Mouse (Mus musculus) forebrain, embryonic 11.5 days (tissue): ENCODE results near the gene Hnf1a. TPM values are rescaled to one million over a fixed set of nuclear protein-coding genes. Genes with fewer than 3 reads are reported as not detected.

Experiments used
- ATAC-seq: fragments of 200-750 bp; cut with Nextera tagmentation; replicated peaks from 2 replicates; pipeline ENCODE4 v1.8.0; 2017; ENCODE audit warnings: moderate TSS enrichment; ENCODE audit not compliant: low FRiP score
- DNase-seq: peaks from one replicate; pipeline ENCODE4 v3.0.0-alpha.2; 2017; ENCODE audit warnings: low spot score
- H3K27ac ChIP-seq: fragments of 300-500 bp; sonication (generic); 2 replicates; pipeline ENCODE4 v1.5.1; 2014; ENCODE audit warnings: low read depth, low read length
- H3K27me3 ChIP-seq: fragments of 300-500 bp; sonication (generic); 2 replicates; pipeline ENCODE4 v1.6.1; 2014; ENCODE audit warnings: mild to moderate bottlenecking, low read length, mixed read lengths; ENCODE audit not compliant: control insufficient read depth, insufficient read depth
- H3K36me3 ChIP-seq: fragments of 300-500 bp; sonication (generic); 2 replicates; pipeline ENCODE4 v1.6.1; 2014; ENCODE audit warnings: mild to moderate bottlenecking, low read length, moderate library complexity, mixed read lengths; ENCODE audit not compliant: control insufficient read depth, insufficient read depth
- H3K4me1 ChIP-seq: fragments of 300-500 bp; sonication (generic); replicated peaks from 2 replicates; pipeline ENCODE4 v1.6.1; 2014; ENCODE audit warnings: low read length, mixed read lengths; ENCODE audit not compliant: control insufficient read depth, insufficient read depth
- H3K4me2 ChIP-seq: fragments of 300-500 bp; sonication (generic); 2 replicates; pipeline ENCODE4 v1.6.1; 2014; ENCODE audit warnings: low read depth, mild to moderate bottlenecking, low read length, moderate library complexity, mixed read lengths; ENCODE audit not compliant: severe bottlenecking
- H3K4me3 ChIP-seq: fragments of 300-500 bp; sonication (generic); 2 replicates; pipeline ENCODE4 v1.5.1; 2014; ENCODE audit warnings: low read depth, low read length
- H3K9ac ChIP-seq: fragments of 300-500 bp; sonication (generic); 2 replicates; pipeline ENCODE4 v1.6.1; 2014; ENCODE audit warnings: low read length
- H3K9me3 ChIP-seq: fragments of 300-500 bp; sonication (generic); 2 replicates; pipeline ENCODE4 v1.6.1; 2016; ENCODE audit warnings: low read length, mixed read lengths; ENCODE audit not compliant: control insufficient read depth
- WGBS: fragments of 180-500 bp; shearing (Covaris S2); extraction: QIAGEN DNeasy Blood & Tissue Kit; methylation state at CpG from one replicate; pipeline ENCODE4 v1.1.7; 2014; 5-methylcytosine and 5-hydroxymethylcytosine counted together
- polyA plus RNA-seq: library from polyadenylated mRNA; unstranded; fragments of >200 nt; fragmentation: Nextera tagmentation; extraction: Ambion mirVana; gene quantifications from 2 replicates; pipeline ENCODE4 v1.2.1, GENCODE M21; 2014

Hnf1a gene
- polyA plus RNA-seq, 1 experiment from 2014 or later = not detected

- ATAC-seq = peak; percentile 95
- peak within 1 kb of the TSS; percentile 100 for H3K4me3 ChIP-seq
- H3K9ac ChIP-seq = peak within 1 kb of the TSS; percentile 98
- WGBS = under 1% methylated on average over 55 of the region's 65 CpGs
- peak within 1 kb of the TSS; percentile 79 for H3K4me2 ChIP-seq
- DNase-seq = peak; percentile 98
- H3K9me3 ChIP-seq = no peaks in the 10 kb centered on the region
- peak within 1 kb of the TSS; percentile 79 for H3K27ac ChIP-seq
- no peaks in the 10 kb centered on the region for H3K27me3 ChIP-seq
- no peaks in the 10 kb centered on the region for H3K36me3 ChIP-seq
- peaks cover 5% of the 10 kb centered on the region for H3K4me1 ChIP-seq
Measured at GRCm38 (mm10) chr5:115010577-115011216, 39.8 kb upstream of the Hnf1a start, which contains the start of gene Sppl3. Gene Sppl3, plus strand, starts transcription at chr5:115011137.

DNA sequence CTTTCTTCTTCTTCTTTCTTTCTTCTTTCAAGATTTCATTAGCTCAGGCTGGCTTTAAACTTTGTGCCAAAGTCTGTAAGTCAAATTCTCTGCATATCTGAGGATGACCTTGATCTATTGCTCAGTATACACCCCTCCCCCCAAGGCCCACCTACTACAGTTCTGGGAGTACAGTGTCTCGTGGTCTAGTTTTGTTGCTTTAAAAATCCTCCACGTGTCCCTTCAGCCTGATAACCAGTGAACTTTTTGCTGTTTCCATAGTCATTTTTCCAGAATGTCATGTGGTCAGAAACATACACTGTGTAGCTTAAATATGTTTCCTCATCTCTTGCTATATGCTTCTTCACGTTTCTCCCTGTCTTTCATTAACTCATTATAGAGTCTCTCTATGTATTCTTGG, 39.1 kb upstream of the Hnf1a start:
- no peaks in the 10 kb centered on the region for H3K36me3 ChIP-seq
- H3K4me1 ChIP-seq = peaks cover 5% of the 10 kb centered on the region
- no peaks in the 10 kb centered on the region for H3K27me3 ChIP-seq
- H3K9me3 ChIP-seq = no peaks in the 10 kb centered on the region
- no peak overlapping the region for H3K27ac ChIP-seq
- no peak for DNase-seq
- no peak overlapping the region for H3K4me2 ChIP-seq
- 59% methylated on average over 3 of the region's 3 CpGs for WGBS
- no peak overlapping the region for H3K9ac ChIP-seq
- H3K4me3 ChIP-seq = no peak overlapping the region
- no peak for ATAC-seq

DNA sequence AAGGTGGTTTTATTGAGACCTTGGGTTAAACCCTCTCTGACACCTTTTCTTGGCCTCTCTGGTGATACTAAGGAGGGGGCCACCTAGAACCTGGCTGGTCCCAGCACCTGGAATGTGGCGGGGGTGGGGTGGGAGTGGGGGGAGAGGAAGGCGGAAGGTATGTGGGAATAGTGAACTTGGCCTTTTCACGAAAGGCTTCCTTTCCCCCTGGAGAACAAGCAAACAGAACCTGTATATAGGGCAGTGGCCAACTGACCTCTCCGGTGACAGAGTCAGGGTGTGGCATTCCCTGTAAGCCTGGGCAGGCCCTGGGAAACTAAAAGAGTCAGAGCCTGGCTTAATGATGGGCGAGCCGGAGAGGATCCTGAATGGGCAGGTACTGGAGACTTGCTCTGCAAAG, 38.2 kb upstream of the Hnf1a start:
- H3K9me3 ChIP-seq = no peaks in the 10 kb centered on the region
- no peak overlapping the region for H3K4me3 ChIP-seq
- WGBS = 91% methylated on average over 6 of the region's 6 CpGs
- peaks cover 5% of the 10 kb centered on the region for H3K4me1 ChIP-seq
- no peaks in the 10 kb centered on the region for H3K27me3 ChIP-seq
- H3K4me2 ChIP-seq = no peak overlapping the region
- H3K9ac ChIP-seq = no peak overlapping the region
- H3K27ac ChIP-seq = no peak overlapping the region
- H3K36me3 ChIP-seq = no peaks in the 10 kb centered on the region
- DNase-seq (no peak), ATAC-seq (no peak)

GRCm38 (mm10) chr5:115008307-115008706, 37.4 kb upstream of the Hnf1a start:
- WGBS = 84% methylated on average over 7 of the region's 7 CpGs
- no peak overlapping the region for H3K4me3 ChIP-seq

GRCm38 (mm10) chr5:115007768-115008167, 36.9 kb upstream of the Hnf1a start:
- peak; percentile 35 for DNase-seq
- Histone ChIP-seq H3K9me3 (no peaks in the 10 kb centered on the region), H3K9ac (no peak overlapping the region), H3K27ac (no peak overlapping the region), H3K4me1 (peaks cover 4% of the 10 kb centered on the region), H3K36me3 (no peaks in the 10 kb centered on the region), H3K4me3 (no peak overlapping the region), H3K4me2 (no peak overlapping the region), H3K27me3 (no peaks in the 10 kb centered on the region)
- no peak for ATAC-seq
- 87% methylated on average over 5 of the region's 5 CpGs for WGBS

More at GRCm38 (mm10) chr5:115008307-115008706, 37.4 kb upstream of the Hnf1a start:
- H3K27me3 ChIP-seq = no peaks in the 10 kb centered on the region
- no peaks in the 10 kb centered on the region for H3K9me3 ChIP-seq
- ATAC-seq = no peak
- H3K36me3 ChIP-seq = no peaks in the 10 kb centered on the region
- H3K27ac ChIP-seq = no peak overlapping the region
- peaks cover 5% of the 10 kb centered on the region for H3K4me1 ChIP-seq
- H3K4me2 ChIP-seq = no peak overlapping the region
- DNase-seq = peak; percentile 22
- H3K9ac ChIP-seq = no peak overlapping the region

DNA sequence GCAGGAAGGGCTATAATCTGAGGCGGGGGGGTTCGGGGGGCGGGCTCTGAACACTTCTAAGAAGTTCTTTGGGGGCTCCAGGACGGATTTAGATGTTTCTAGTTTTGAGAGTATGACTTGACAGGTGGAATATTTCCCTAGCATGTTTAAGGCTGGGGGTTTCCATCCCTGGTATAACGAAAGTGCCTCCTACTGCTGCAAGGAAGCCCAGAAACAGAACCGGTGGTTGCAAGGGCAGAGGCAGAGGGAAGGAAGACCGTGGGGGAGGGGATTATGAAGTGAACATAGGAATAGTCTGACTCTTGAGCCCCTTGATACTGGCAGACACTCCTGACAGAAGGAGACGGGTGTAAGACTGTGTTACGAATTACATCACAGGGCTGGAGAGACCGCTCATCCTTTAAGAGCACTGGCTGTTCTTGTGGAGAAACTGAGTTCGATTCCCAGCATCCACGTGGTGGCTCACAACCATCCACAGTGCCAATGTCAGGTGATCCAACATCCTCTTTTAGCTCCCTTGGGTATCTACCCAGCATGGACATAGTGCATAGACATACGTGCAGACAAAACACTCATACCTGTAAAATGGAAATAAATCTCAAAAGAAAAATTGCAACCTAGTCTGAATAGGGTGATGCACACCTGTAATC, 32.5 kb upstream of the Hnf1a start:
- no peaks in the 10 kb centered on the region for H3K9me3 ChIP-seq
- peak; percentile 23 for DNase-seq
- H3K27me3 ChIP-seq = no peaks in the 10 kb centered on the region
- WGBS = 76% methylated on average over 13 of the region's 13 CpGs
- no peak for ATAC-seq
- H3K9ac ChIP-seq = no peak overlapping the region
- no peaks in the 10 kb centered on the region for H3K4me1 ChIP-seq
- H3K4me3 ChIP-seq = no peak overlapping the region
- H3K27ac ChIP-seq = no peak overlapping the region
- H3K4me2 ChIP-seq = no peak overlapping the region
- no peaks in the 10 kb centered on the region for H3K36me3 ChIP-seq

GRCm38 (mm10) chr5:115002781-115003180, 31.9 kb upstream of the Hnf1a start:
- no peaks in the 10 kb centered on the region for H3K4me1 ChIP-seq
- no peak overlapping the region for H3K4me3 ChIP-seq
- H3K4me2 ChIP-seq = no peak overlapping the region
- no peak overlapping the region for H3K27ac ChIP-seq
- WGBS = 84% methylated on average over 6 of the region's 6 CpGs
- H3K9ac ChIP-seq = no peak overlapping the region
- no peaks in the 10 kb centered on the region for H3K9me3 ChIP-seq
- no peaks in the 10 kb centered on the region for H3K27me3 ChIP-seq
- ATAC-seq (no peak), DNase-seq (peak; percentile 36)
- no peaks in the 10 kb centered on the region for H3K36me3 ChIP-seq

DNA sequence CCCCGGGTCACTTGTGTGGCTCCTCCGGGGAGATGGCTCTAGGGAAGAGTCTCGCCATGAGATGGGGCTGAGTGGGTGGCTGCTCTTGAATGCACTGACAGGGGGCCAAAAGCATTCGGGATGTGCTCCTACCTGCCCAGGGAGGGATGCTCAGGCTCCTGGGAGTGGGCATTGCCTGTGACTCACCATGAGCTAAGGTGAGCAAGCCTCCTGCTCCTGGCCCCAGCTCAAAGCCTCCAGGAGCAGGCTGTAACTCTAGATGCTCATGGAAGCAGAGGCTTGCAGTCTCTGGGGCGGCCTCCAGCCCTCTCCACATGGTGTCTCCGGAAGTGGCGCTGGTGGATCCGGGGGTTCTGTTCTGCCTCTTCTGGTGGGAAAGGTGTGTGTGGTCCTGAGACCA, 30.6 kb upstream of the Hnf1a start:
- no peaks in the 10 kb centered on the region for H3K27me3 ChIP-seq
- H3K4me2 ChIP-seq = no peak overlapping the region
- peak; percentile 40 for DNase-seq
- no peak overlapping the region for H3K27ac ChIP-seq
- no peaks in the 10 kb centered on the region for H3K4me1 ChIP-seq
- WGBS = 80% methylated on average over 8 of the region's 8 CpGs
- ATAC-seq = no peak
- no peaks in the 10 kb centered on the region for H3K9me3 ChIP-seq
- no peaks in the 10 kb centered on the region for H3K36me3 ChIP-seq
- no peak overlapping the region for H3K9ac ChIP-seq
- no peak overlapping the region for H3K4me3 ChIP-seq

GRCm38 (mm10) chr5:115000503-115000902, 29.6 kb upstream of the Hnf1a start:
- Histone ChIP-seq H3K9me3 (no peaks in the 10 kb centered on the region), H3K4me1 (no peaks in the 10 kb centered on the region), H3K27me3 (no peaks in the 10 kb centered on the region), H3K4me3 (no peak overlapping the region), H3K9ac (no peak overlapping the region), H3K4me2 (no peak overlapping the region), H3K27ac (no peak overlapping the region), H3K36me3 (no peaks in the 10 kb centered on the region)
- no peak for ATAC-seq
- DNase-seq = peak; percentile 42
- WGBS = 94% methylated on average over 2 of the region's 2 CpGs
